Mouse (Mus musculus) lung, embryonic 15.5 days (tissue): ENCODE measurements at regions not wholly inside any gene's neighbourhood (a gene's known extent, or its start where the extent isn't known, plus 50 kb on each side); places are given as distances from the start of the nearest gene placed in this dataset.

Source experiments
- ATAC-seq: fragments of 200-750 bp; cut with Nextera tagmentation; 2 replicates; pipeline ENCODE4 v1.8.0; 2017; ENCODE audit warnings: moderate number of reproducible peaks, borderline replicate concordance; ENCODE audit not compliant: low FRiP score, low TSS enrichment; ENCODE audit errors: extremely low read depth
- H3K27ac ChIP-seq: fragments of 300-500 bp; sonication (generic); 2 replicates; pipeline ENCODE4 v1.5.1; 2015; ENCODE audit warnings: moderate library complexity, mild to moderate bottlenecking, inconsistent platforms
- H3K27me3 ChIP-seq: fragments of 300-500 bp; sonication (generic); 2 replicates; pipeline ENCODE4 v1.6.1; 2015; ENCODE audit warnings: inconsistent platforms
- H3K36me3 ChIP-seq: fragments of 300-500 bp; sonication (generic); 2 replicates; pipeline ENCODE4 v1.6.1; 2015; ENCODE audit warnings: inconsistent platforms
- H3K4me1 ChIP-seq: fragments of 300-500 bp; sonication (generic); 2 replicates; pipeline ENCODE4 v1.6.1; 2015; ENCODE audit warnings: inconsistent platforms
- H3K4me2 ChIP-seq: fragments of 300-500 bp; sonication (generic); 2 replicates; pipeline ENCODE4 v1.6.1; 2015; ENCODE audit warnings: inconsistent platforms, mild to moderate bottlenecking, moderate library complexity
- H3K4me3 ChIP-seq: fragments of 300-500 bp; sonication (generic); 2 replicates; pipeline ENCODE4 v1.5.1; 2015; ENCODE audit warnings: mild to moderate bottlenecking, inconsistent platforms
- H3K9ac ChIP-seq: fragments of 300-500 bp; sonication (generic); 2 replicates; pipeline ENCODE4 v1.6.1; 2015; ENCODE audit warnings: inconsistent platforms
- H3K9me3 ChIP-seq: fragments of 300-500 bp; sonication (generic); 2 replicates; pipeline ENCODE4 v1.6.1; 2016; ENCODE audit warnings: inconsistent platforms
- WGBS: fragments of 180-500 bp; shearing (Covaris S2); methylation state at CpG from one replicate; pipeline ENCODE4 v1.1.7; 2015; 5-methylcytosine and 5-hydroxymethylcytosine counted together

DNA sequence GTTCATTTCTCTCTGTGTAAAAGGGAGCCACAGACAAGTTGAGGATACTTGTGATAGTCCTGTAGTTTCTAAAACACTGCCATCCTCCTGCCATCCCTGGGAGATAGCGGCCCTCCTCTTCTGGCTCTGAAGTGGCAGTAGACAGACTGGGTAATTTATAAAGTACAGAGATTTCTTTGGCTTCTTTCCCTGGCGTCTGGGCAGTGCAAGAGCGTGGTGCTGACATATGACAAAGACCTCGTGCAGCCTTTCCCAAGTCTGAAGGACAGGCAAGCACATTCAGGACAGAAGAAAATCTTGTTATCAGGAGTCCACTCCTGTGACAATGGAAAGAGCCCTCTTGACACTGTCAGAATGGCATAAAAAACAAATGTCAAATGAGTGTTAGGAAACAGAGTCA, 175.9 kb upstream of the Rreb1 start:
- no peaks in the 10 kb centered on the region for H3K9me3 ChIP-seq
- H3K27me3 ChIP-seq: no peaks in the 10 kb centered on the region
- H3K4me3 ChIP-seq: no peak overlapping the region
- H3K4me1 ChIP-seq: peaks cover 22% of the 10 kb centered on the region
- H3K9ac ChIP-seq: no peak overlapping the region
- ATAC-seq: no peak
- H3K36me3 ChIP-seq: no peaks in the 10 kb centered on the region
- 39% methylated on average over 4 of the region's 4 CpGs for WGBS
- no peak overlapping the region for H3K27ac ChIP-seq
- no peak overlapping the region for H3K4me2 ChIP-seq

DNA sequence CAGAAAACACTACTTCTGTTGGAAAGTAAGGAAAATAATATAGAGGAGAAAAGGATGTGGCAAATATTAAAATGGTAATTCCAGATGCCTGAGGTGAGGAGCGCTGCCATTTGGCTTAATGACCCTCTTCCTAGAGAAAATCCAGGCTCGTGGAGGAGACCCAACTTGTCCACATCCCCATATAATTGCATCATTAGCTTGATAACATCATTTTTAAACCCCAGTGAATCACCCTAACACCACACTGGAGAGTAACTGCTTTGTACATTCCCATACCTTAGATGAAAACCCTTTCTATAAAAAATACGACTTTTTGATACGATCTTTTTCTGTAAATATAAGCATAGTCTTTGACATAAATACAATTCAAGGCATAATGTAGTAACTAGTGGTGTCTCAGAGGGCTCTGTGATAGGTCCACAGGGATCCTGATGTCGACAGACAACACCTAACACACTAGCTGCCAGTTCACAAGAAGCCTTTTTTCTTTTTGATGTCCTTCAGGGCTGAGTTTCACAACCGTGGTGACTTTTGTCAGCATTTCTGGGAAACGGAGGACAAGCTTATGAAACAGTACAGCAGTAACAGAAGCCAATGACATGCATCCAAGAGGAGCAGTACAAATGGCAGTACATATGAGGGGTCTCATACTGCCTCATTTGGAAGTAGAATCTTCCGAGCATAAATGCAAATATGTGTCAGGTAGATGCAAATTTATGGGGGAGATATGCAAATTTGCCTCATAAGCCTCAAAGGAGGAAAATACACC, 174.8 kb upstream of the Rreb1 start:
- no peak for ATAC-seq
- H3K4me2 ChIP-seq: no peak overlapping the region
- peaks cover 26% of the 10 kb centered on the region for H3K4me1 ChIP-seq
- H3K4me3 ChIP-seq: no peak overlapping the region
- H3K9me3 ChIP-seq: no peaks in the 10 kb centered on the region
- no peaks in the 10 kb centered on the region for H3K36me3 ChIP-seq
- no peaks in the 10 kb centered on the region for H3K27me3 ChIP-seq
- no peak overlapping the region for H3K9ac ChIP-seq
- H3K27ac ChIP-seq: no peak overlapping the region
- WGBS: 73% methylated on average over 8 of the region's 8 CpGs

DNA sequence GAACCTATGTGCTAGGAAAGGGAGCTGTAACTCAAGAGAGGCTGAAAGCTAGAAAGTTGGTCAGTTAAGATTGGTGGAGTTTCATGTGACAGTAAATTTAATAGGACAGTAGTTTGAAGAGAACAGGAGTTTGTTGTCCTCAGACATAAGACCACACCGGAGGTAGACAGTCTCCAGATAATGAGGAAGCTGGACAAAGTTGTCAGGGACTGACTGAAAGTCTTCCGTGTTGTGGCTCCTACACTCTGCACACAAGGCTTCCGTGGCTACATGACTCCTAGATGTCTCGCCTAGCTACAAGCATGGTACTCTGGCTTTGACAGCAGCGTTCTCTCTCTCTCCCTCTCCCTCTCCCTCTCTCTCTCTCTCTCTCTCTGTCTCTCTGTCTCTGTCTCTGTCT, 171.9 kb upstream of the Rreb1 start:
- Histone ChIP-seq H3K36me3 (no peaks in the 10 kb centered on the region), H3K27me3 (no peaks in the 10 kb centered on the region), H3K4me3 (no peak overlapping the region), H3K27ac (no peak overlapping the region), H3K4me1 (peaks cover 28% of the 10 kb centered on the region), H3K9ac (no peak overlapping the region), H3K9me3 (no peaks in the 10 kb centered on the region), H3K4me2 (no peak overlapping the region)
- 93% methylated on average over 5 of the region's 5 CpGs for WGBS
- no peak for ATAC-seq

DNA sequence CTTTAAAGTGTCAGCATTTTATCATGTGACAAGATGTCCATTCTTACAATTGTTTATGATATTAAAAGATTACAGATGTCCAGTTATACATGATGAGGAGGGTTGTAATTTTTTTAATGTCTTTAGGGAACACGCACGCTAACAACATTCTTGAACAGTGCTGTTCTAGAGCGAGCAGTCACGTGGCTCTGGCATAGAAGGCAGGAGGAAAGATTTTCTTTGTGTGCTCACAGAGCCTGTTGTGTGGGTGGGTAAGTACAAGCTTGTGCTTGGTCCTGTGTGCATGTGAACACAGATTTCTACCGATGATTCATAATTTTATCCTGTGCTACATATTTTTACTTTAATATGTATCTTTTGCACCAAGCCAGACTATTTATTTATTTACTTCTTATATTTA, 169.1 kb upstream of the Rreb1 start:
- Histone ChIP-seq H3K27me3 (no peaks in the 10 kb centered on the region), H3K4me3 (no peak overlapping the region), H3K36me3 (no peaks in the 10 kb centered on the region), H3K4me2 (no peak overlapping the region), H3K9ac (no peak overlapping the region), H3K27ac (no peak overlapping the region), H3K9me3 (no peaks in the 10 kb centered on the region), H3K4me1 (peaks cover 9% of the 10 kb centered on the region; the same call in 1 of the 2 replicates)
- peak; percentile 77; the same call in 1 of the 2 replicates for ATAC-seq
- 56% methylated on average over 5 of the region's 5 CpGs for WGBS

DNA sequence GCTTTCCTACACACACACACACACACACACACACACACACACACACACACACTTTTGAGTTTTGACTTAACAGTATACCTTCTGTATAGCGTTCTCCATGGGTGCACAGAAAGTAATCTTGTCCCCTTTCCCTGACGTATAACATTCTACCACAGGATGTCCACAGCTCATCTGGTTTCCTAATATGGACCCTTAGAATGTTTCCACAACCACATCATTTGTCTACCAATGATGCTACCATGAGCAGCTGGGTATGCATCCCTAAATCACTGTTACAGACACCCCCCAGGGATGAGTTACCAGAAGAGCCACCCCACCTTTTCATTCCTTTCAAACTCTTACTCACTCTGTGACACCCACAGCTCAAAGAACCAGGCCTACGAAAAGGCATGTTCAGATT, 166.8 kb upstream of the Rreb1 start:
- H3K27me3 ChIP-seq: no peaks in the 10 kb centered on the region
- 81% methylated on average over 3 of the region's 3 CpGs for WGBS
- no peak overlapping the region for H3K27ac ChIP-seq
- no peak overlapping the region for H3K9ac ChIP-seq
- H3K36me3 ChIP-seq: no peaks in the 10 kb centered on the region
- no peak overlapping the region for H3K4me3 ChIP-seq
- H3K4me1 ChIP-seq: peaks cover 5% of the 10 kb centered on the region; the same call in 1 of the 2 replicates
- H3K4me2 ChIP-seq: no peak overlapping the region
- no peak for ATAC-seq
- H3K9me3 ChIP-seq: no peaks in the 10 kb centered on the region

DNA sequence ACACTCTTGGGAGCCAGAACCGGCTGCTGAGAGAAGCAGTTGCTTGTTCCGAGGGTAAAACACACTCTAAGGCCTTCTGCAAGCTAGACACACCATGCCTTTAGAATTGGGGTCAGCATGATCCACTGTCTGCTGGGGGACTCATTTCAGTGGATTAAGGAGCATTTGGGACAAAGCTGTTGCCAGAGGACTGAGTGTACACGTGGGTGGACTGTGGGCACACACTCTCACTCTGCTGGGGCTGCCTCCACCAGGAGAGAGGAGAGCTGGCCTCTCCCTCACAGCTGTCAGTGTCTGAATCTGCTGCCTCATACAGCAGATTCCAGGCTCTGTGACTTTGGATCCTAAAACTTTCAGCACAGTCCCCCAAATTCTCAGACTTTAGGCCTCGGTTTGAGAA, 161.2 kb upstream of the Rreb1 start:
- no peak for ATAC-seq
- Histone ChIP-seq H3K4me1 (peaks cover 16% of the 10 kb centered on the region), H3K4me3 (no peak overlapping the region), H3K4me2 (no peak overlapping the region), H3K9ac (no peak overlapping the region), H3K36me3 (no peaks in the 10 kb centered on the region), H3K27ac (no peak overlapping the region), H3K27me3 (no peaks in the 10 kb centered on the region), H3K9me3 (no peaks in the 10 kb centered on the region)
- WGBS: 77% methylated on average over 4 of the region's 4 CpGs

DNA sequence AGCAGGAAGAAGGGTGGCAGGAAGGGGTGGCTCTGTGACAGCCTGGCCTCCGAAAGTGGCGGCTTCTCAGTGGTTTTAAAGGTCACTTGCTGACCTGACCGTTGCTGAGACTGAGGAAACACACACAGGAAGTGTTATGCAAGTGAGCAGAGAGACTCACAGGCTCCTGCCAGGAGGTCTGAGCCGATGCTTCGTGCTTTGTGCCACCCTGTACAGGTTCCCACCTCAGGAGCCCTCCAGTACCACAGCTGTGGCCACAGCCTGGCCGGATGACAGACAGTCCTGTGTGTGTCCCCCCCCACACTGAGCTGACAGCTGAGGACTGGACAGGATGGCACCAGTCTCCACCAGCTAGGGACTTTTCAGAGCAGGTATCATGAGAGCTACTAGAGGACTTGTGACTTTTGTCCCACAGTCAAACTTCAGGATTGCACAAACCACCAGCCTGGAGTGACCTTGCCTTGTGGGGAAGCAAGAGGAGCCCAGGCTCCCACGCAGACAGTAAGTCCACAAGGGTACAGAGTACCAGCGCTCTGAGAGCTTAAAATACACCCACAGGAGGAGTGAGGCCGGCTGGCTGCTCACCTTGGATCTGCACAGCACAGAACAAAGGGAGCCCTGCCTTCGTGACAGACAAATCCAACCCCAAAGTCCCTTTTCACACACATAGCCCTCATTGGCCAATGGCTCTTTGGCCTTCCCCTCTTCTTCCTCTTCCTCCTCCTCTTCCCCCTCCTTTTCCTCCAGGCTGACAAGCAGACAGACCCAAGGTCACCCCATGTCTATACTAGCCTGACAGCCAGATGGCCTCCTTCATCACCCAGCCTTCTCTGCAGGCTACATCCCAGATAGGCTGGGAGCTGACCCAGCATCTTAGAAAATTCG, 158.1 kb upstream of the Rreb1 start:
- H3K27ac ChIP-seq: peak overlapping the region; percentile 72
- 35% methylated on average over 11 of the region's 11 CpGs for WGBS
- H3K9ac ChIP-seq: peak overlapping the region; percentile 2; the same call in 1 of the 2 replicates
- H3K9me3 ChIP-seq: no peaks in the 10 kb centered on the region
- peak; percentile 90 for ATAC-seq
- no peaks in the 10 kb centered on the region for H3K27me3 ChIP-seq
- H3K4me3 ChIP-seq: no peak overlapping the region
- H3K36me3 ChIP-seq: no peaks in the 10 kb centered on the region
- peaks cover 20% of the 10 kb centered on the region for H3K4me1 ChIP-seq
- H3K4me2 ChIP-seq: no peak overlapping the region

DNA sequence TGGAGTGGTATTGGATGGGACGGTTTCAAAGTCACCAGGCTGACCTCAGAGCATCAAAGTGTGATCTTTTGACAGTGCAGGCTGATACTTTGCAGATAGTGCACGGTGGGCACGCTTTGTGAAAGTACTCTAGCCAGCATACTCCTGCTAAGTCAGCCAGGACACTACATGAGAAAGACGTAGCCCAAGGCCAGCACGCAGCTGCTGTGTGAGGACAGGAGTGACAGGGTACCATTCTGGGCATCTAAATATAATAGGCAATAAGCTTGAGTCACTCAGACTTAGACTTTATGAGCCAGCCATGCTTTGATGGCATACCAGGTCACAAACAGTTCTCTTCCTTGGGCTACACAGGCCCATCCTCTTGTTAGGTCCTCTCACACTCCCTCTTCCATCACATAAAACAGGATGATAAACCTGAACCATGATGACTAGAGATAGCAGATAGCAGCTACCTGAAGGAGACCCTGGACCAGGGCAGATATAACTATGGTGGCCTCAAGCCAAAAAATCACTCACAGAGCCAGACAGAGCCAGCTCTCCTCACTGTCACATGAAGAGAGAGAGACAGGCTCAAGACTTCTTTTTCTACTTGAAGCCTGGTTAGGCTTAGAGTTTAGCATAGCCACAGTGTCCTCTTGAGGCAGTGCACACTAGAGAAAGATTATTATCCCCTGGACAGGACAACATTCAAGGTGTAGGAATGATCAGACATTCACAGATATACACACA, 156.7 kb upstream of the Rreb1 start:
- H3K27ac ChIP-seq: no peak overlapping the region
- 81% methylated on average over 5 of the region's 5 CpGs for WGBS

DNA sequence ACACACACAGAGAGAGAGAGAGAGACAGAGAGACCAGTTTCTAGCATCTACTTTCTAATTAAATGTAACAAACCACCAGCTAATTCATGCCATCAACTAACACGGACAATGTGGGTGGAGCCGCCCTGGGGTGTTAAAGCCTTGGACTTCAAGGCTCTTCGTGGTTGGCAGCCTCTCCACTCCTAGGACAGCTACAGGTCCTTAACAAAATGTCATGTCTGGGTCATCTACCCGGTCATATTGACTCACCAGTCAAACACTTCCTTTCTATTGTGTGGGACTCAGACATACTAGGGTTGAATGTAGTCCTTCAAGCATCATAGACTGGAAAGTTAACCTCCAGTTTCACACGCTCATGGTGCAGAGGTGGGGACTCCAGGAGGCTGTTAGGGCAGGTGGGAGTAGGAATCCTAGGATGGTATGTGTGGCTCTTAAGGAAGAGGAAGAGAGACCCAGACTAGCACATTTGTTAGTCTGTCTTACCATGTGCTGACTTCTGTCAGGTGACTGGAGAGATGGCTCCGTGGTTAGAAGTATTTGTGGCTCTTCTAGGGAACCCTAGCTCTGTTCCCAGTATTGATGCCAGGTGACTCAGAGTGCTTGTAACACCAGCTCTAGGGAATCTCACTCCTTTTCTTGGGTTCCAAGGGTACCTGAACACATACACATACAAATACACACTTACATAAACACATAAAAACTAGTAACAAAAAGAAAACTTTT, 155.7 kb upstream of the Rreb1 start:
- no peak for ATAC-seq
- Histone ChIP-seq H3K9ac (no peak overlapping the region), H3K4me1 (peaks cover 20% of the 10 kb centered on the region), H3K4me2 (no peak overlapping the region), H3K36me3 (no peaks in the 10 kb centered on the region), H3K27ac (no peak overlapping the region), H3K9me3 (no peaks in the 10 kb centered on the region), H3K4me3 (no peak overlapping the region), H3K27me3 (no peaks in the 10 kb centered on the region)
- 44% methylated on average over 6 of the region's 6 CpGs for WGBS

More for the DNA sequence above, 156.7 kb upstream of the Rreb1 start:
- Histone ChIP-seq H3K36me3 (no peaks in the 10 kb centered on the region), H3K4me2 (no peak overlapping the region), H3K27me3 (no peaks in the 10 kb centered on the region), H3K9ac (no peak overlapping the region), H3K4me1 (peaks cover 20% of the 10 kb centered on the region), H3K4me3 (no peak overlapping the region), H3K9me3 (no peaks in the 10 kb centered on the region)
- ATAC-seq: no peak

DNA sequence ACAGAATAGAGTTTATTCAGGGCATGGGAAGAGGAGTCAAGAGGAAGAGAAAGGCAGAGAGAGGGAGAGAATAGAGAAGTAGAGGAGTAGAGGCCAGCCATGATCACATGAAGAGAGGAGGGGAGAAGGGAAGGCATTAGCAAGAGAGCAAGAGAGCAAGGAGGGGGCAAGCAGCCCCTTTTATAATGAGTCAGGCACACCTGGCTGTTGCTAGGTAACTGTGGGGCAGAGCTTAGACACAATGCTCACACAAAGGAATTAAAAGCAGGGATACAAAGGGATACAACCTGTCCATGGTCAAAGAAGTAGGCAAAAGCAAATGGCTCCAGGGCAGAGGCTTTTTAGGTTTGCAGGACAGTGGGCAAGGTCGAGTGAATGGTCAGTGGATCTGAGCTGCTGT, 153.5 kb upstream of the Rreb1 start:
- Histone ChIP-seq H3K27ac (no peak overlapping the region), H3K4me3 (no peak overlapping the region), H3K9me3 (no peaks in the 10 kb centered on the region), H3K36me3 (no peaks in the 10 kb centered on the region), H3K4me1 (peaks cover 18% of the 10 kb centered on the region), H3K27me3 (no peaks in the 10 kb centered on the region), H3K9ac (no peak overlapping the region), H3K4me2 (no peak overlapping the region)
- ATAC-seq: no peak
- 57% methylated on average over 1 of the region's 1 CpGs for WGBS

DNA sequence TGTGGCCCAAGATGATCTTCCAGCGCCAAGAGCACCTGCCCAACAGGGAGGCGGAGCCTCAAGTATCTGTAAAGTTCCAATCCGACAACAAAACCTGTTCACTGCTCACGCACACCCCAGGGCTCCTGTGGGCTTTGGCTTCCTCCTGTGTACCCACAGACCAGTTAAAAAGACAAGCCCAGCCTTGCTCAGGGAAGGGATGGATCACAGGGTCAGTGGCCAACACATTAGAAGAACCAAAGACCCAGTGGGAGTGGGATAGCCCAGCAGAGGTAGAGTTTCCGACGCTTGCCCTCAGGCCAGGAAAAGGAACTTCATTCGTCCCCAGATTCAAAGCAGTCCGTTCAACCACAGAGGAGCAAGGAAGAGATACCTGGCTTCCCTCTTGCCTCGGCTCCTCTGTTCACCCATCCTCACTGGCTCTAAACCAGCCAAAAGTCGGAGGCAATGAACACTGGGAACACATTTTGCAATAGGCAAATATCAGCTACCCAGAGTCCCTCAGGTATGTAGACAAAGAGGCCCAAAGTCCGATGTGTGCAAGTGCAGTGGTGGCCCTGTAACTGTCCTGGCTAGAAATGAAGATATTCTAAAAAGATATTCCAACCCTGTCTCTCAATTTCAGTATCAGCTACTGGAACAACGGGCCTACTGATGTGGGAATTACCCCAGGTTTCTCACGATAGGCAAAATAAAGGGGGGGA, 152.5 kb upstream of the Rreb1 start:
- H3K4me2 ChIP-seq: no peak overlapping the region
- H3K36me3 ChIP-seq: no peaks in the 10 kb centered on the region
- H3K27ac ChIP-seq: no peak overlapping the region
- 86% methylated on average over 13 of the region's 13 CpGs for WGBS
- H3K27me3 ChIP-seq: no peaks in the 10 kb centered on the region
- H3K4me1 ChIP-seq: peaks cover 9% of the 10 kb centered on the region
- H3K9me3 ChIP-seq: no peaks in the 10 kb centered on the region
- no peak for ATAC-seq
- H3K9ac ChIP-seq: no peak overlapping the region
- H3K4me3 ChIP-seq: no peak overlapping the region
